Mouse (Mus musculus) hindbrain, embryonic 11.5 days (tissue): Measurements from ENCODE around the gene R3hdml. TPM values are rescaled to one million over a fixed set of nuclear protein-coding genes. Genes with fewer than 3 reads are reported as not detected.
A peak's percentile ranks its signal among the peaks of the same experiment; 100 is the strongest.
"Not testable (repeated sequence)": the region's sequence is repeated elsewhere in the genome, so short reads cannot be mapped to it uniquely, and the experiment has no call there.

Experiments
- ATAC-seq: fragments of 200-750 bp; cut with Nextera tagmentation; 2 replicates; pipeline ENCODE4 v1.8.0; 2017; ENCODE audit warnings: mild to moderate bottlenecking, moderate TSS enrichment, moderate library complexity; ENCODE audit not compliant: low FRiP score
- DNase-seq: peaks from one replicate; pipeline ENCODE4 v3.0.0-alpha.2; 2015; ENCODE audit warnings: low spot score
- H3K27ac ChIP-seq: fragments of 300-500 bp; sonication (generic); 2 replicates; pipeline ENCODE4 v1.5.1; 2014; ENCODE audit warnings: mild to moderate bottlenecking, low read depth, low read length
- H3K27me3 ChIP-seq: fragments of 300-500 bp; sonication (generic); 2 replicates; pipeline ENCODE4 v1.6.1; 2014; ENCODE audit warnings: mild to moderate bottlenecking, low read length, moderate library complexity, mixed read lengths; ENCODE audit not compliant: control insufficient read depth, insufficient read depth
- H3K36me3 ChIP-seq: fragments of 300-500 bp; sonication (generic); 2 replicates; pipeline ENCODE4 v1.6.1; 2014; ENCODE audit warnings: mild to moderate bottlenecking, low read length, moderate library complexity, mixed read lengths; ENCODE audit not compliant: control insufficient read depth, insufficient read depth
- H3K4me1 ChIP-seq: fragments of 300-500 bp; sonication (generic); replicated peaks from 2 replicates; pipeline ENCODE4 v1.6.1; 2014; ENCODE audit warnings: low read length, mixed read lengths; ENCODE audit not compliant: control insufficient read depth, insufficient read depth
- H3K4me2 ChIP-seq: fragments of 300-500 bp; sonication (generic); replicated peaks from 2 replicates; pipeline ENCODE4 v1.6.1; 2014; ENCODE audit warnings: mild to moderate bottlenecking, low read depth, low read length
- H3K4me3 ChIP-seq: fragments of 300-500 bp; sonication (generic); 2 replicates; pipeline ENCODE4 v1.5.1; 2014; ENCODE audit warnings: low read depth, low read length
- H3K9ac ChIP-seq: fragments of 300-500 bp; sonication (generic); 2 replicates; pipeline ENCODE4 v1.6.1; 2014; ENCODE audit warnings: low read depth, low read length
- H3K9me3 ChIP-seq: fragments of 300-500 bp; sonication (generic); 2 replicates; pipeline ENCODE4 v1.6.1; 2016; ENCODE audit warnings: low read length; ENCODE audit not compliant: control insufficient read depth
- WGBS: fragments of 180-500 bp; shearing (Covaris S2); extraction: QIAGEN DNeasy Blood & Tissue Kit; methylation state at CpG from one replicate; pipeline ENCODE4 v1.1.7; 2014; 5-methylcytosine and 5-hydroxymethylcytosine counted together
- polyA plus RNA-seq: library from polyadenylated mRNA; unstranded; fragments of >200 nt; fragmentation: Nextera tagmentation; extraction: Ambion mirVana; gene quantifications from 2 replicates; pipeline ENCODE4 v1.2.1, GENCODE M21; 2014

The R3hdml gene
- polyA plus RNA-seq, 1 experiment from 2014 or later: 0.15 TPM

DNA sequence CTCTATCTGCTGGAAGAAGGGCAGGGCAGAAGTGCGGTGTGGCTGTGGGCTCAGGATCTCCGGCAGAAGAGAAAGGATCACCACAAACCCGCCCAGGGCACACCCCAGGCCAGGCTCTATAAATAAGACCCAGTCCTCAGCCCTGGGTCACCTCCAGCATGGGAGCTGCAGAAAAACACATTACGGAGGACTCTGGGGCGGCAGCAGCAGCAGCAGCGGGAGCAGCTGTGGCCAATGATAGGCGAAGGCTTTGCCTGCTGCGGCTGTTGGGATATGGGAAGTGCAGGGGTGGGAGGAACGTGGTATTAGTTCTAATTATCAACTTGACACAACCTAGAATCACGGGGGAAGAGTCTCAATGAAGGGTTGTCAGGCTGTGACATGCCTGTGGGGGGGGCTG lies 32.7 kb upstream of the R3hdml start:
- no peak overlapping the region for H3K27ac ChIP-seq

DNA sequence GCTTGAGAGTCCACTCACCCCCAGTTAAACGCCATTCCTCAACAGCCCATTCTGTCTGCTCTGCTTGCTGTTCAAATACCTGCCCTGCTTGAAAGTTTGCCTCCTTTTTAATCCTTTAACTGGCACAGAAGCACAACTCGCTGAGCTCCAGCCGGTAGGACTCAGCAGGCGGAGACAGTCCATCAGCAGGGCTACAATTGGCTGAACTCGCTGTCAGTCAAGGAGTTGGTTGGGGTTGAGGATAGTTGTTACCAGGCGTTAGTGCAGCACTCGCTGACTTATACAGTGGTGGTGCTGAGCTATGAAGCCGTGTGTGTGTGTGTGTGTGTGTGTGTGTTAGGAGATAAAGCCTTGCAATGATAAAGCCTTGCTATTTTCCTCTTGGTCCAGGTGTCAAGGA lies 31.5 kb upstream of the R3hdml start:
- no peak overlapping the region for H3K4me2 ChIP-seq
- no peak for DNase-seq
- H3K4me3 ChIP-seq: no peak overlapping the region

More for the DNA sequence above, 32.7 kb upstream of the R3hdml start:
- no peak overlapping the region for H3K4me3 ChIP-seq
- 40% methylated on average over 10 of the region's 10 CpGs for WGBS
- no peaks in the 10 kb centered on the region for H3K4me1 ChIP-seq
- H3K4me2 ChIP-seq: no peak overlapping the region
- H3K9ac ChIP-seq: no peak overlapping the region
- no peak for ATAC-seq
- H3K9me3 ChIP-seq: no peaks in the 10 kb centered on the region
- no peaks in the 10 kb centered on the region for H3K36me3 ChIP-seq
- DNase-seq: peak; percentile 23
- H3K27me3 ChIP-seq: 0 out of 2 replicates have a peak, but pooled peaks cover 2% of the 10 kb centered on the region

DNA sequence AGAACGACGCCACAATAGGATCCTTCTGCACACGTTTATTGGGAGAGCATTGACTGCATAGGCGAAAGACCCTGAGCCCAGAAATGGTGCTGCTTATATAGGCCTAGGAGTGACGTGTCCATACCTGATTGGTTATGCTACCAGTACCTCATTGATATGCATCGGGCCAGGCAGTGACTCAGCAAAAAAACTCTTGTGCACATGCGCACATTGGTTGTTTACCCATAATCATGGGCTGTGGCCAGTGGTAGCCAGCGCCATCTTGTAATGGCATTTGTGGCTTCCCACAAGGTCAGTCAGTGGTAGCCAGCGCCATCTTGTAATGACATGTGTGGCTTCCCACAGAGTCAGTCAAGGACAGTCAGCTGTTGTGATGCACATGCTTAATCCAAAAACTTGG lies 30.8 kb upstream of the R3hdml start:
- H3K9me3 ChIP-seq, ATAC-seq, H3K27ac ChIP-seq, H3K36me3 ChIP-seq, H3K4me2 ChIP-seq, H3K9ac ChIP-seq, H3K4me1 ChIP-seq, DNase-seq, H3K4me3 ChIP-seq, H3K27me3 ChIP-seq: not testable (repeated sequence)
- WGBS: 92% methylated on average over 8 of the region's 9 CpGs

More for the DNA sequence above, 31.5 kb upstream of the R3hdml start:
- no peak overlapping the region for H3K27ac ChIP-seq
- H3K9ac ChIP-seq: no peak overlapping the region
- no peaks in the 10 kb centered on the region for H3K9me3 ChIP-seq
- H3K4me1 ChIP-seq: no peaks in the 10 kb centered on the region
- ATAC-seq: no peak
- H3K27me3 ChIP-seq: 0 out of 2 replicates have a peak, but pooled peaks cover 2% of the 10 kb centered on the region
- 90% methylated on average over 8 of the region's 8 CpGs for WGBS
- H3K36me3 ChIP-seq: no peaks in the 10 kb centered on the region

DNA sequence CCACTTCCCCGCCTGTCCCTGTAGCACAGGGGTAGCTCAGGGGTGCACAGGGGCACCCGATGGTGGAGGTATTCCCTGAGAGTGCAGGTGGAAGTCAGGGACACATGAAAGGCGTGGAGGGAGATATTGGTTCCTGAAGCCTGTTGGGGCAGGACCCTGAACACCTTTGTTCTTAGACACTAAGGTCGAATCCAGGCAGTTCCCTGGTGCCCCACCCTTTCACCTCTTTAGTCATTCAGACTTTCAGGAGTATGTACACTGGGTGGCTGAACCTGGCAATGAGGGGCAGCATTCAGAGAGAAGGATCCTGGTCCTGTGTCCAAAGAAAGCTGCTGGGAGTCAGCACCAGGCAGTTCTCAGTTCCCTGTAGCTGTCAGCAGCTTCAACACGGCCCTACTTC lies 29.7 kb upstream of the R3hdml start:
- WGBS: 89% methylated on average over 5 of the region's 5 CpGs
- Histone ChIP-seq H3K9me3 (no peaks in the 10 kb centered on the region), H3K27ac (no peak overlapping the region), H3K4me1 (no peaks in the 10 kb centered on the region), H3K9ac (no peak overlapping the region), H3K4me2 (no peak overlapping the region), H3K4me3 (no peak overlapping the region), H3K27me3 (0 out of 2 replicates have a peak, but pooled peaks cover 2% of the 10 kb centered on the region), H3K36me3 (no peaks in the 10 kb centered on the region)
- ATAC-seq: no peak
- no peak for DNase-seq

DNA sequence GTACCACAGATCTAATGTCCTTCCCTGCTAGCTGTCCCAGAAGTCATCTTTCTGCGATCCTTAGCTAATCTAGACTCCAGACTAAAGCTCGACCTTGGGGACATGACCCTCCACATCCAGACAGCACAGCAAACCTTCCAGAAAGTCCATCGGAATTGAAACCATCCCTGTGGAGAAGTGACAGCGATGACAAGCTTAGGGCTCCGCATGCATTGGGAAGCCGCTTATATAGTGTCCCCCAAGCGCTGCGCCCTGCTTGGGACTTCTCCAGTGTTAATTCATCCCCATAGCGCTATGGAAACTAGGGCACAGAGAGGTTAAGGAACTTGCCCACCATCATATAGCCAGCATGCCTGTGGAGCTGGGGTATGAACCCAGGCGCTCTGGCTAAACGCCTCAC lies 29.3 kb upstream of the R3hdml start:
- H3K4me2 ChIP-seq: no peak overlapping the region
- 77% methylated on average over 11 of the region's 11 CpGs for WGBS
- no peak overlapping the region for H3K27ac ChIP-seq
- H3K36me3 ChIP-seq: no peaks in the 10 kb centered on the region
- ATAC-seq: no peak
- H3K27me3 ChIP-seq: 0 out of 2 replicates have a peak, but pooled peaks cover 2% of the 10 kb centered on the region
- no peaks in the 10 kb centered on the region for H3K9me3 ChIP-seq
- no peaks in the 10 kb centered on the region for H3K4me1 ChIP-seq
- H3K4me3 ChIP-seq: no peak overlapping the region
- DNase-seq: no peak
- no peak overlapping the region for H3K9ac ChIP-seq

DNA sequence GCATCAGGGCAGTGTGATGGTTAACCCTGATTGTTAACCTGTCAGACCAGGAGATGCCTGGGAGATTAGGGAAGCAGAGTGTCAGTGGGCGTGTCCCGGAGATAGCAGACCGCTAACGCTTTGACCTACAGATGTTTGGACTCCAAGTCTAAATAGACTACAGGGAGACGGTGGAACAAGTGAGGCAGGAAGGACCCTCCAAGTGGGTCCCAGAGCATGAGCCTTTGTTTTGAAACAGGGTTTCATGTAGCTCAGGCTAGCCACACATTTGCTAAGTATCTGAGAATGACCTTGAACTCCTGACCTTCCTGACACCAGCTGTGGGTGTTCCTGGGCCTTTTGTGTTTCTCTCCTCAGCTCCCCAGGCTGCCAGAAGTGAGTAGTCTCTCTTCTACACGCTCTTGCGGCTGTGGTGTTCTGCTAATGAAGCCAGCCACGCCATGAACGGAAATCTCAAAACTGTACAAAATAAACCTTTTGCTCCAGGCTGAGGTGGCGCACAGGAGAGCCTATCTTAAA lies 28.8 kb upstream of the R3hdml start:
- H3K4me1 ChIP-seq: no peaks in the 10 kb centered on the region
- no peaks in the 10 kb centered on the region for H3K9me3 ChIP-seq
- 0 out of 2 replicates have a peak, but pooled peaks cover 2% of the 10 kb centered on the region for H3K27me3 ChIP-seq
- no peak for ATAC-seq
- WGBS: 68% methylated on average over 10 of the region's 10 CpGs
- no peak overlapping the region for H3K27ac ChIP-seq
- DNase-seq: no peak
- H3K9ac ChIP-seq: no peak overlapping the region
- H3K4me2 ChIP-seq: no peak overlapping the region
- no peak overlapping the region for H3K4me3 ChIP-seq
- H3K36me3 ChIP-seq: no peaks in the 10 kb centered on the region

DNA sequence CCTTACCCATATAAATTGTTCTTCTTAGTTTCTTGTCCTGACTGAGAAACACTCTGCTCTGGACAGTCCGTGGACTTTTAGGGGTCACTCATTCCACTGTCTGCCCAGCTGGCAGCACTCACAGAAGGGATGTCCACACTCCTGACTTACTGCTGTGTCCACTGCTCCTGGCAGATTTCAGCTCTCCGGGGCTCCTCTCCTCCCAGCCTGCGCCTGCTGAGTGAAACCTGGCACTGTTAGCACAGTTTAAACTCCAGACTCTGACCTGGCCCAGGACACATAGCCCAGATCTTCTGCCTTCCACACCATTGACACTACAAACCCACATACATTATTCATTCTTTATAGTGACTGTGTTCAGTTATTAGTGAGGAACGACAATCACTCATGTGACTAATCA lies 28.1 kb upstream of the R3hdml start:
- ATAC-seq (no peak), DNase-seq (no peak)
- H3K4me1 ChIP-seq: no peaks in the 10 kb centered on the region
- no peak overlapping the region for H3K4me3 ChIP-seq
- WGBS: 77% methylated on average over 4 of the region's 4 CpGs
- H3K27me3 ChIP-seq: no peaks in the 10 kb centered on the region
- no peaks in the 10 kb centered on the region for H3K9me3 ChIP-seq
- no peaks in the 10 kb centered on the region for H3K36me3 ChIP-seq
- no peak overlapping the region for H3K27ac ChIP-seq
- no peak overlapping the region for H3K9ac ChIP-seq
- H3K4me2 ChIP-seq: no peak overlapping the region

DNA sequence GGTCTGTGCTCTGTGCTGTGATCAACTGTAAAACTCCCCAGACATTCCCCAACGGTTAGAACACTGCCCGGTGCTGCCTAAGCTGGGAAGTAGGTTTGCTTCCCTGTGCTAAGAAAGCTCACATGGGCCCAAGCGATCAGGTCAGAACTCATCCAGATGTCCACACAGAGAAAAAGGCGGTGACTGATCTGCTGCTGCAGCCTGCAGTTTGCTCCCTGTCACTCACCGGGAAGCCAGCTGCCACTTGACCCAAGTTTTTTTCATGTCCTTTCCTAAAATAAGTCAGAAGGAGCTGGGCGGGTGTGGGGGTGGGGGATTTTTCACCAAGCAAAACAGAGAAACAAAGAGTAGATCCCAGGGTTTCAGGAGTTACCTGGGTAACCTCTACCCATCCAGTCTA lies 27.6 kb upstream of the R3hdml start:
- H3K4me1 ChIP-seq: no peaks in the 10 kb centered on the region
- no peak overlapping the region for H3K27ac ChIP-seq
- H3K9ac ChIP-seq: no peak overlapping the region
- no peaks in the 10 kb centered on the region for H3K27me3 ChIP-seq
- no peak overlapping the region for H3K4me2 ChIP-seq
- H3K36me3 ChIP-seq: no peaks in the 10 kb centered on the region
- H3K4me3 ChIP-seq: no peak overlapping the region
- 65% methylated on average over 6 of the region's 6 CpGs for WGBS
- DNase-seq: no peak
- ATAC-seq: no peak
- no peaks in the 10 kb centered on the region for H3K9me3 ChIP-seq

DNA sequence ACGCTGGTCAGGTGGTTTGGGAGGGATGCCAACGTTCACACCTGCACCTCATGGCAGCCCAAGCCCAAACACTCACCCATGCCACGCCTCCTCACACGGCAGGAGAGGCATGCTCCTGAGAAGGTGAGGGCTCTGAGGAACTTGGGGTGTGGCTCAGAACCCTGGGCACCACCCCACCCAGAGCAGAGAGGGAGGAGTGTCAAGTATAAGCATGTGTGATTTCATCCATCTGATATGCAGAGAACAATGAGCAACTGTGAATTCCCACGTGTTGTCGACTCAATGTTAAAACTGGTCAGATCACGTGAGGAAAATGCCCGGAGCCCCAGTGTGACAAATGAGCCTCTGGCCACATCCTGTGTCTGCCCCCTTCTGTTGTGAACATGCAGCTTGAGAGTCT lies 25.3 kb upstream of the R3hdml start:
- Histone ChIP-seq H3K9me3 (no peaks in the 10 kb centered on the region), H3K36me3 (no peaks in the 10 kb centered on the region), H3K27me3 (no peaks in the 10 kb centered on the region), H3K9ac (no peak overlapping the region), H3K27ac (no peak overlapping the region), H3K4me1 (peaks cover 5% of the 10 kb centered on the region; the same call in 1 of the 2 replicates), H3K4me3 (no peak overlapping the region), H3K4me2 (no peak overlapping the region)
- DNase-seq (no peak), ATAC-seq (no peak)
- 81% methylated on average over 8 of the region's 8 CpGs for WGBS
